Mouse (Mus musculus): ENCODE measurements around the gene Cct2.
"Not testable (repeated sequence)": the region's sequence is repeated elsewhere in the genome, so short reads cannot be mapped to it uniquely, and the experiment has no call there.

Gene Cct2

DNA sequence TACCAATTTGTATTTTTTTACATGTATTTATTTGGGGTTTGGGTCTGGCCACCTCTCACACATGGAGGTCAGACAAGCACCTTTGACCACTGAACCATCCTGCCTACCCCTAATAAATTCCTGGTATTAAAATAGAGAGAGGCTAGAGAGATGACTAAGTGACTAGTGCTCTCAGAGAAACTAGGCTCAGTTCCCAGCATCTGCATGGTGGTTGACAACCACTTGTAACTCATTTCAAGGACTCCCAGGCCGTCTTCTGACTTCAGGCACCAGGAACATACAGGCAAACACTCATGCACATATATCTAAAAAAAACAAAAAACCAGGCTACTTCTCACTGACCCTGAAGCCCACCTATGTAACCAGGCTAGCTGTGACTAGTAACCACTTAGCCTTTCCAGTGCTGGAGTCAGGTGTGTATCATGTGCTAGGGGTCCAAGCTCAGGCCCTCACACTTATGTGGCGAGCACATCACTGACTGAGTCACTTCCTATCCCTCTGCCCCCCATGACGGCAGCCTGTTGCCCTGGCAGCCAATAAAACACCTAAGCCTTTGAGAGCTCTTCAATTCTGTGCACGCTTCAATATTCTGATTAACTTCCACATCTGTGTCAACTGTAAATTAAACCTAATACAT lies 13.5 kb downstream of the Cct2 start:
- DNase-seq (ENCODE audit: low spot score in 2 of 2): no peak

DNA sequence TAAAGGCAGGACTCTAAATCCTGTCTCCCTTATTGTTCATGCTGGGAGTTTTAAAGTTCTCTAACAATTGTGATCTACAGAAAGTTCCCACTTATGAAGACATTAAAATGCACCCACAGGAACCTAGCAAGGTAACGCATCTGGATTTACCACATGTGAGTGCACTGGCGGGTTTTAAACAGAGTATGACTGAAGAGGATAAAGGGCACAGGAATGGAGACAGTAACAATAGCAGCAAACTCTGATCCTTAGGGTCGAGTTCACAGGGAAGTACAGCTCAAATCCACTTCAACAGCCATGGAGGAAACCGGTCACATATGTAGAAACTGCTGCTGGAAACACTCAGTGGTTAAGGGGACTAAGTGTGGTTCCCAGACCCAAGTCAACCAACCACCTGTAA lies 14.4 kb downstream of the Cct2 start:
- DNase-seq (ENCODE audit: low spot score in 2 of 2): no peak

DNA sequence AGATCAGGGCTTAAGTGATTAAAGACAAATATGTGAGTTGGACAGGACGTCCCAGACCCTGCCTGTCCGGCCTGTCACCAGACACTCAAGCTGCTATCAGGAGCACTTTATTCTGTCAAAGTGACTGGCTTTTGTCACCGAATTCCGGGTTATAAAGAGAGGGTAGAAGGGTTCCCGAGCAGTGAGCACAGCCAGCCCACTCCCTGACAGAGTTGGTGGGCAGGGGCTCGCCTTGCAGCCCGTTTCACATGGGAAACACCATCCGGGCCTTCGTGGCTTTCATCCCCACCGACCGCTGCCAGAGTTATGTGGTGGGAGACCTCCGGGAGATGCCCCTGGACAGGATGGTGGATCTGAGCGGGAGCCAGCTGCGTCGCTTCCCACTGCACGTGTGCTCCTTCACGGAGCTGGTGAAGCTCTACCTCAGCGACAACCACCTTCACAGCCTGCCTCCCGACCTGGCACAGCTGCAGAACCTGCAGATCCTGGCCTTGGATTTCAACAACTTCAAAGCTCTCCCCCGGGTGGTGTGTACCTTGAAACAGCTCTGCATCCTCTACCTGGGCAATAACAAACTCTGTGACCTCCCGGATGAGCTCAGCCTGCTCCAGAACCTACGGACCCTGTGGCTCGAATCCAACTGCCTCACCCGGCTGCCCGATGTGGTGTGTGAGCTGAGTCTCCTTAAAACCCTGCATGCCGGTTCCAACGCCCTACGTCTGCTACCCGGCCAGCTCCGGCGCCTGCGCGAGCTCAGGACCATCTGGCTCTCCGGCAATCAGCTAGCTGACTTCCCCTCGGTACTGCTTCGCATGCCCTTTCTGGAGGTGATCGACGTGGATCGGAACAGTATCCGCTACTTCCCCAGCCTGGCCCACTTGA lies 18.2 kb downstream of the Cct2 start, which contains the start of gene Lrrc10:
Lrrc10 (plus strand) TSS at position 167 of the 882 bp plus-strand sequence.
- DNase-seq (ENCODE audit: low spot score in 2 of 2): no peak

DNA sequence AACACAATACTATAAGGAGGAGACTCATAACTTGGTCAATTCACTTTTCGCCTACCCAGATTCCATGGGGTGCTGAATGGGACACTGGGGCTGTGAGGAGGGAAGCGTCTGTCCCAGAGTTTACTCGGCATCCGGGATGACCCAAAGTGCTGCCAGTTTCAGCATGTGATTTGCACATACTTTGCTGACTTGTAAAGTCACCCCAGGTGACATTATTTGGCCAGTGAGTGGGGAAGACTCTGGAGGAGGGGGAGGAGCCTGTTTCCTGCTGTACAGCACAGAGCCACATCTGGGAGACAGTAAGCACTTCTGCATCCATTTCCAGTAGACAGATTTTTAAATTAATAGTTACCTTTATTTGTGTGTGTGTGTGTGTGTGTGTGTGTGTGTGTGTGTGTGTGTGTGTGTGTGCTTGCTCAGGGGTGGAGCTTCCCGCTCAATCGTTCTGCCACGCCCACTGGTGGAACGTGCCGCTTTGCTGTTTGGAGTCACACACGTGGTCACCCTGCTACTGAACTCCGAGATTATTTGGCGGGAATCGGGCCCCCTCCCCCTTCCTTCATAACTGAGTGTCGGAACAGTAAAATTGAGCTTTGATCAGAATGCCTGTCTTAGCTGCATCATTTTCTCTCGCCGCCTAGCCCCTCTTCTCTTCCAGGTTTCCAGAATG lies 20.0 kb downstream of the Cct2 start:
- not testable (repeated sequence) for DNase-seq (ENCODE audit: low spot score in 2 of 2)

DNA sequence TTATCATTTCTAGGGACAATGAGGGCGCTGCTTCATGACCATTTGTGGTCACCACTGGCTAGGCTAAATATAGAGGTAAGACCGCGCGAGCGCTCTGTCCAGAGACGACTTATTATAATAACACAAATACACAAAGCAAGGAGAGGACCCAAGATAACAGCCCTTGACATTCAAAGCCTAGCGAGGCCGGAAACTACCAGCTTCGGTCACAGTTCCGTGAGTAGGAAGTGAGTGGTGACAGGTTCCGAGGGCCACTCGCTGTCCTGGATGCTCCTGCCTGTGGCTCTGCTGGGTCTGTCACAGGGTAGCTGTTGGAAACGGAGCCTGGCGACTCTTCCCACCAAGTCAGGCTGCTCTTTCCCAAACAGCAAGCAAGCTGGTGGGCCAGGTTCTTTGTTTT lies 21.3 kb downstream of the Cct2 start:
- no peak for DNase-seq (ENCODE audit: low spot score in 2 of 2)

DNA sequence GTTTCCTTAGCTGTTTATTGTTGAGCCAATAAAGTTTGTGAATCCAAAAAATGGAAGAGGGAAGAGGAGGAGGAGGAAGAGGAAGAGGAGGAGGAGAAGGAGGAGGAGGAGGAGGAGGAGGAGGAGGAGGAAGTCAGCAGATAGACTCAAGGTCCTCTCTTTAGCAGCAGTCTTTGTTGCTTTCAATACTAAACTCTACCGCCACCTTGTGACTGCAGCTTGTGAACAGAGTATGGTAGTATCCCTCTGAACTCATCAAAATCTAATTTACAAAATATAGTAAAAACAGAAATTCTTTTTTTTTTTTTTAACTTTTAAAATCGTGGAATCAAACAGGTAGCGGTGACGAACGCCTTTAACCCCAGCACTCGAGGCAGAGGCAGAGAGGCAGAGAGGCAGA lies 23.3 kb downstream of the Cct2 start:
- no peak for DNase-seq (ENCODE audit: low spot score in 2 of 2)

DNA sequence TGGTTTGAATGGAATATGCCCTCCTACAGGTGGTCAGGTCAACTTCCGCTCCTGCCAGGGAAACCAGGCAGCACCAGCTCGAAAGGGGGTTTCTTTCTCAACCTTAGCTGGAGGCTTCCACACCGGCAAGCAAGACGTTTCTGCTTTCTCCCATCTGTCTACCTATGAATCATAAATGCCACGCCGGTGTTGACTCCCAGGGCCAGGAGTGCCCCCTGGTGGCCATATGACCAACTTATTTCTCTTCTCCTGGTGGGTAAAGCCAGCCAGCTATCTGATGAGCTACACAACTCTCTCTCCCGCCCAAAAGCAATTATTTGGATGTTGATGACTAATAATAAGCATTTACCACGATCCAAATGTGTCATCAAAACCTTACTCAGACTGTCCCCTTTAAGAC lies 29.8 kb downstream of the Cct2 start:
- DNase-seq (ENCODE audit: low spot score in 2 of 2): peak; percentile 40 to 69

DNA sequence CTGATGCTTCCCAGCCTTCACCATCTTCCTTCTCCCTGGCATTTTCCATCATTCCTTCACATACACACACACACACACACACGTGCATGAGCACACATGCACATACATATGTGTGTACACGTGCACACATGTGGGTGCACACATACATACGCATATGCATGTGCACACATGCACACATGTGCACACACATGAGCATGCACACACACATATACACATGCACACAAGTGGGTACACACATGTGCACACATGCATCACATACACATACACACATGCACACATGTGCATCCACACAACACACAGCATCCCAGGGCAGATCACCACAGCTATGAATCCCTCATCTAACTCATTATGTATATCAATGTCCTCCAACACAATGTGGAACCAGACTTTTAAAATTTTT lies 32.5 kb downstream of the Cct2 start:
- no peak for DNase-seq (ENCODE audit: low spot score in 2 of 2)

DNA sequence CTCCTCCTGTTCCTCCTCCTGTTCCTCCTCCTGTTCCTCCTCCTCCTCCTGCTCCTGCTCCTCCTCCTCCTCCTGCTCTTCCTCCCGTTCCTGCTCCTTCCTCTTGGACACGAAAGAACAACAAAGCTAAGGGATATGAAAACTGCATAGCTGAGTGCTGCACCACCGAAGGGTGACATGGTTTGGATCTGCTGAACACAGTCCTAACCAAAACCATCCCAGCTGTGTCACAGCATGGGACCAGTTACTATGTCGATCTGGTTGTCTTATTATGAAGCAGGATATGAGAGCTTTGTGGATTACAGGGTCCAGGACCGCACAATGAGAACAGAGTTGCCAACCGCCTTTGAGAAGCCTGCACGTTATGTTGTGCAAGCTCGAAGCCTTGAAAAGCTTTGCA lies 37.4 kb downstream of the Cct2 start:
- DNase-seq (ENCODE audit: low spot score in 2 of 2): no peak

DNA sequence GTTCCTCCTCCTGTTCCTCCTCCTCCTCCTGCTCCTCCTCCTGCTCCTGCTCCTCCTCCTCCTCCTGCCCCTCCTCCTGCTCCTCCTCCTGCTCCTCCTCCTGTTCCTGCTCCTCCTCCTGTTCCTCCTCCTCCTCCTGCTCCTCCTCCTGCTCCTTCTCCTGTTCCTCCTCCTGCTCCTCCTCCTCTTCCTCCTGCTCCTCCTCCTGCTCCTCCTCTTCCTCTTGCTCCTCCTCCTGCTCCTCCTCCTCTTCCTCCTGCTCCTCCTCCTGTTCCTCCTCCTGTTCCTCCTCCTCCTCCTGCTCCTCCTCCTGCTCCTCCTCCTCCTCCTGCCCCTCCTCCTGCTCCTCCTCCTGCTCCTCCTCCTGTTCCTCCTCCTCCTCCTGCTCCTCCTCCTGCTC lies 37.8 kb downstream of the Cct2 start:
- DNase-seq (ENCODE audit: low spot score in 2 of 2): not testable (repeated sequence)

DNA sequence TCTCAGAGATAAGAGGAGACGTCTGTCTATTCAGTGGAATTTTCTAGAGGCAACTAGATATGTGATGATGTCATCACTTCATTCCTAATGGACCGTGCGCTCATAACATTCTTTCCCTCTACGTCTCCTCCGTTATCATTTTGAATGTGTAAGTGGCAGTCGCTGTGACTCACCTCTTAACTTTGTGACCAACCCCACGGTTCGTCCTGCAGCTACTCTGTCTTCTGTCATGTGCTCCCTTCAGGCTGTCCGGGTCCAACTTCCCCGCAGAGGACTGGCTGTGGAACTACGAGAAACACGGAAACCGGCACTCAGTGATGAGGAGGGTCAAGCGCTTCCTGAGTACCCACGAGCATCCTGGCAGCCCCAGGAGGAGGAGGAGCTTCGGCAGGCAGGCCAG lies 39.9 kb downstream of the Cct2 start:
- DNase-seq (ENCODE audit: low spot score in 2 of 2): no peak

DNA sequence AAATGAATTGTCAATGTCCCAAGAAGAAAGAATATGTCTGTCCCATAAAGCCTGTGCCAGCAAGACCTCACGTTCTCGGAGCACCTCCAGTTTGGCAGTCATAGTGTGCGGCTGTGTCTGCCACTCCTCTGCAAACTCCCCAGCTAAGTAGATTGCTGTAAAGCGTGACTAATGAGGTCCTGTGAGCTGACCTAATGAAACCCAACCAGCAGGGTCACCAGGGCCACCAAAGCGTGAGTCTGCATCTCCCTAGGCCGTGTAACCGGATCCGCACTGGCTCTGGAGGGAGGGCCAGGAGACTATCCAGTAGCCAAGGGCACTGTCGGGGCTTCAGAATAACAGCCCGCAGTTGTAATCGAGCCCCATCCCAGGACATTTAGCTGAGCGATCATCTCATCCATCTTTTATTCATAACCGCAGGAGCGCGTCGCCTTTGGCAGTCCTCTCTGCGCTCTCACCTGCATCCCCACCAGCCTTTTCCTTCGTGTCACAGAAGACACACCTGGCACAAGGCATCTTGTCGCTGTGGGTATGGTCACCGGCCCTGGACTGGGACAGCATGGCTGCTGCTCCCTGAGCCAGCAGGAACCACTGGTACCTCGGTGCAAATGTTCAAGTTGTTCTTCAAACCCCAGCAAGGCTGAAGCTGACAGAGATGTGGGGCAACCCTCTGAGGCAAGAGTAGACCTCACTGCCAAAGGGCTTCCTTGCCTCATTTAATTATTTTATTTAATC lies 42.4 kb downstream of the Cct2 start:
- DNase-seq (ENCODE audit: low spot score in 2 of 2): no peak

DNA sequence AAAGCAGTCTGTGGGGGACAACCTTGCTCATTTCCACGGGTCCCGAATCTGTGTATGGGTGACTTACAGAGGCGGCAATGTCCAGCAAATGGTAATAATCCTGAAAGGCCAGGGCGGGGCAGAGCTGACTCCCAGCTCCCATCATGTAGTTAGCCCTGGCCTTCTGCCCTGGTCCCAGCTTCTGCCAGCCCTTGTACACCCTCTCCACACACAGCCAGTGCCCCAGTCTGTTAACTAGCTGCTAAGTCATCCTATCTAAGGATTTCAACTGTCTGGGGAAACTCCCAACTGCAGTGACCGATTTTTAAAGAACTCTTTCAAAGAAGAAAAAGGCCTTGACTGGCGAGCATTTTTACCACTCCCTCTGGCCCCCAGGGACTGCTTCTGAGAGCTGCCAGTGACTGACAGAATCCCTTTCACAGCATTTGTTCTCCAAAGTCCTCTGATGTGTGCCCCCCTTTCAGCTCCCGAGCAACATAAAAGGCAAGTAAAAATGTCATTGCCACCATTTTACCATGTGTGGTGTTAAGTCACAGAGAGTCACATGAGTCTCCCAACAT lies 45.3 kb downstream of the Cct2 start:
- no peak for DNase-seq (ENCODE audit: low spot score in 2 of 2)

DNA sequence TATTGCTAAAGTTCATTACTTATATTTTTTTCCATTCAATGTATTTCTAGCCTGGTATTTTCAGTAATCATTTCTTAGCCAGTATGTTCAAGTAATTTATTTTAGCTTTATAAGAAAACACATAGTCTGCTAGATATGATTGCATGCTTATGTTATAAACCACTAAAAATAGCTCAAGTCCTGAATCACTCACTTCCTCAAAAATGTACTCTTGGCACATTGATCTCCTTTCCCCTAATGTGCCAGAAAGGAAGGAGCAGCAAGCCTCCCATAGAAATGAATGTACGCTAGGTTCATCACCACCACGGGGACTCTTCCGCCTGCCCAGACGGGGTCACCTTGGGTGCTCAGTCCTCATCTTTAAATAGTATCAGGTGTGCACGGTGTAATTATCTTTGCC lies 49.0 kb downstream of the Cct2 start:
- no peak for DNase-seq (ENCODE audit: low spot score in 2 of 2)

DNA sequence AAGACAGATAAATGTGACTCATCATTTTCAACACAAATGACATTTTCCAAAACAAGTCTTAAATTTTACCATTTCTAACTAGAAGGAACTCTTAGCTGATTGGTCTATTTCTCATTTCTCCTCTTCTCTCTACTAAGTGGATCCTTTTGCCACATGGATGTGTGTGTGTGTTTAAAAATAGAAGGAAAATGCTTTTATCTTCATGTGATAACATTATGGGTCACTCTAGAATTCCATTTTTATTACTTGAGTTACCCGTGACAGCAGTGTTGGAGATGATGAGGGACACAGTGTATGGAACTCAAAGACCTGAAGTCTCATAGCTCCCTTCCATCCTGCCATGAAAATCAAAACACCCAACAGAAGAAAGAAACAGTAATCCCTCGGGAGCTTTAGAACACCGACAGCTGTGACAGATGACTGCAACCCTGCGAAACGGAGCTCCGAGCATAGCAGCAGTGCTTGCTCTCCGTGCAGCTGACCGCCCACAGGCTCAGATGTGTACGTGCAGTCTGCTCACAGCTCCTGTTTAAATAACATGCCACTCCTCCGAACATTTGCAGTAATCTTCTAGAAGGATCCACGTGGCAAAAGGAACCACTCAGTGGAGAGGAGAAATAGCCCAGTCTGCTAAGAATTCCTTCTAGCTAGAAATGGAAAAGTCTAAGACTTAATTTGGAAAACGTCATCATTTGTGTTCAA lies 49.8 kb downstream of the Cct2 start:
- no peak for DNase-seq (ENCODE audit: low spot score in 2 of 2)

DNA sequence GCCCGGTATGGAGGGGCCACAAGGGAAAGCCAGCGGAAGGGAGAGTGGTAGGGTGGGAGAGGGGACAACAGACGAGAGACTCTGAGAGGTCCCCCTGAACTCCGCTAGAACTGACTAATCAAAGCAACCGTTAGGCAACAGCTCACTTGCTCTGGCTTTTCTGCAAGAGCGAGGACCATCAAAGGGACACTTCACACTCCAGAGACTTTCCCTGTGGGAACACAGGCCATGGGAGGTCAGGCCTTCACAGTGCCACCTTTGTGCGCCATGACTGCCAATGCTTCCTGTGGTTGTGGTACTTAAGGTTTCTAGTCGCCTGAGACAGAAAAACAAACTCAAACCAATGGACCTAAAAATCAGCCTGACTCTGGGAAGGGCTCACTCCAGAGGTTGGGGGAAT lies 52.6 kb downstream of the Cct2 start:
- no peak for DNase-seq (ENCODE audit: low spot score in 2 of 2)

DNA sequence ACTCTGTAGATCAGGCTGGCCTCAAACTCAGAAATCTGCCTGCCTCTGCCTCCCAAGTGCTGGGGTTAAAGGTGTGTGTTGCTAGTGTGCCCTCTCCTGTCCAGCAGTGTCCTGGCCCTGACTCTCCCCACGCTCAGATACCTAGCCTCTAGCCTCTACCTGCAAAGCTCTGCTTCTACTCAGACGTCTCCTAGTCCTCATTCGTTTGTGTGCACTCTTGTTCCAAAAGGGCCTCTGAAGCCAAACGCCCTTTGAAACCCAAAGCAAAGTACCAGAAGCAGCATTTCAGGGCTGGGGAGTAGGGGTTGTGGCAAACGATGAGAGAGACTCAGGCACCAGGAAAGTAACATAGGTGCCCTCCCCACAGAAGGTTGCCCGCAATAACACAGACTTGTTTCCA lies 53.9 kb downstream of the Cct2 start:
- no peak for DNase-seq (ENCODE audit: low spot score in 2 of 2)

DNA sequence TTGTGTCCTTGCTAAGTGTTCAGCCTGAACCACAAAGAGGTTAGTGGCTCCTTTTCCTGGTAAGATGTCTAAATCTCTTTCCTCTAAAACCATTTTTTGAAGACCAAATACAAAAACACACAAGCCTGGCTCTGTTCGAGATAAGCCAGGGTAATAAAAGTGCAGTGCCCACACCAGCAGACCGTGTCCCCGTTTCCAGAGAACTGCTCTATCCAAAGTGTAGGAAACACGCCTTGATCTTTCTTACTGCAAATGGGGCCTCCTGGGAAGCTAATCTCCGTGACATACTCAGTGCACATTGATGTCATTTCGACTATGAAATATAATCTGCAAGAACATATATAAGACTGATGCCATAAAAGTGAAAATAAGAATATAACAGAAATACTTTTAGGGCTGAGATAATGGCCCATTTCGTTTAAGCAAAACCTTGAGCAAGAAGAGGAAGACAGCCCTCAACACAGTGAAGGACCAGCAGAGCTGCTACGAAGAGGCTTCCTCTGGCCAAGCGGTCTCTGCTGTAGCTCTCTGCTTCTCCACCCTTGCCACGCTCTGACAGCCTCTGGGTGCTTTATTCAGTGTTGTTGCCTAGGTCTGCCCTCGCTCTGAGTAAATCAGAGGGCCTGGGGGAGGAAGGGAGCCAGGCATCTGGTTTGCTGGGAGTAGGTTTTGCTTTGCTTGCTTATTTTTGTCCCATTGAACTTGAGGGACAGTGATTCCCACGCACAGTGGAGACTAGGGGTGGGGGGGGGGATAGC lies 57.7 kb downstream of the Cct2 start:
- DNase-seq (ENCODE audit: low spot score in 2 of 2): no peak

DNA sequence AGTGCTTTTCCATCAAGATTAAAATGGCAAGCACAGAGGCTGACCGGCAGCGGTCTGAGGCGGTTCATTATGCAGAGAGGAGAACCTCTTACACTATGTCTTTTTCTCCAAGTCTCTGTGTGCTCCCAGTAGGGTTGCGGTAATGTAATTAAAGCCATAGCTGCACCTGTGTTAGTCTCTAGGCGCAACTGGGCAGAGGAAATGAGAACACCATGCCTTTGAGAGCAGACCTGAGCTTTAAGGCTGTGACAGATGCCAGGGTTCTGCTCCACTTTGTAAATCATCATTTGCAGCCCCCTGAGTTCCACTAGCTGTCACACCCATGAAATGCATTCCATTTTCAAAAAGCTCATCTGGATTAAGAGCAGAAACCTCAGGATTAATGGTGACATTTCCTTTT lies 58.9 kb downstream of the Cct2 start:
- DNase-seq (ENCODE audit: low spot score in 2 of 2): no peak

Measured in spleen, postnatal 14 days (tissue).